8 mouse cellular contexts compared by ENCODE assay signal in genomic region chr10:63099941-63100562, GRCm38 (mm10). TPM values are rescaled to one million over a fixed set of nuclear protein-coding genes. Genes with fewer than 3 reads are reported as not detected.
DNase-seq lines count a peak whose midpoint lies in the region; ATAC-seq lines count a peak whose summit lies in the region.

No protein-coding gene starts in this region.

- peak; percentile 65 for DNase-seq in Muller cell, postnatal 12 days (ENCODE audit: inconsistent ontology term)
- peak; percentile 62 to 64 for DNase-seq in adrenal gland, postnatal 36 days
- peak; percentile 56 for DNase-seq in heart, postnatal 14 days
- peak; percentile 62 to 74 for DNase-seq in layer of hippocampus, postnatal 14 days (ENCODE audit: low spot score in 2 of 2)
- DNase-seq in lung, postnatal 4 days = peak; percentile 32 to 65
- peak; percentile 70 for DNase-seq in right cerebral cortex, postnatal 14 days
- DNase-seq in natural killer cell, adult 2 months (ENCODE audit: low spot score in 2 of 2) = no peak

- H3K4me3 ChIP-seq in embryonic facial prominence, embryonic 15.5 days (replicated peaks) = peak overlapping the region; percentile 59

- whole genome bisulfite sequencing in embryonic facial prominence, embryonic 15.5 days = under 1% methylated on average over 62 of the region's 62 CpGs

- H3K9ac ChIP-seq in embryonic facial prominence, embryonic 15.5 days = peak overlapping the region; percentile 48

- H3K4me2 ChIP-seq in embryonic facial prominence, embryonic 15.5 days (replicated peaks) = peak overlapping the region; percentile 94

- intact Hi-C loops in heart, postnatal 14 days (cut with DNase I) = no loop called here

- H3K4me1 ChIP-seq in embryonic facial prominence, embryonic 15.5 days = peaks cover 11% of the 10 kb centered on the region; the same call in 1 of the 2 replicates

- no peaks in the 10 kb centered on the region for H3K9me3 ChIP-seq in embryonic facial prominence, embryonic 15.5 days (replicated peaks)

- H3K27ac ChIP-seq in embryonic facial prominence, embryonic 15.5 days (replicated peaks) = no peak overlapping the region

- peak; percentile 76 for ATAC-seq in embryonic facial prominence, embryonic 15.5 days (ENCODE audit: insufficient number of reproducible peaks, low FRiP score, low TSS enrichment, low read depth)

- no peaks in the 10 kb centered on the region for H3K36me3 ChIP-seq in embryonic facial prominence, embryonic 15.5 days

- H3K27me3 ChIP-seq in embryonic facial prominence, embryonic 15.5 days = peaks cover 15% of the 10 kb centered on the region

RNA-seq across cellular contexts. Expression of gene Atoh7, which starts 0.6 kb away (rescaled TPM):
- not detected for total RNA-seq in adrenal gland, postnatal 36 days (2021)
- polyA plus RNA-seq in embryonic facial prominence, embryonic 15.5 days (2015; fragmentation: Nextera tagmentation; extraction: Ambion mirVana) = 0.24 and 0.32 TPM in 2 replicates
- not detected for total RNA-seq in heart, postnatal 14 days (2021)
- 1 to 10 TPM; 1.3 to 2.7 TPM for total RNA-seq in layer of hippocampus, postnatal 14 days (2021)

RNA-seq across cellular contexts. Expression of gene Pbld1, which starts 40.1 kb away (rescaled TPM):
- 1 to 10 TPM; 2.3 to 4.4 TPM for total RNA-seq in adrenal gland, postnatal 36 days (2021)
- 1.1 and 1.3 TPM in 2 replicates for polyA plus RNA-seq in embryonic facial prominence, embryonic 15.5 days (2015; fragmentation: Nextera tagmentation; extraction: Ambion mirVana)
- total RNA-seq in heart, postnatal 14 days (2021) = 1 to 10 TPM in 1 of 2 experiments, under 1 TPM in 1; 0.41 to 1.5 TPM
- under 1 TPM; 0.21 to 0.48 TPM for total RNA-seq in layer of hippocampus, postnatal 14 days (2021)

Comparison
In these comparisons a context has a peak if more than half of its experiments do, and no peak if none do; other contexts are left out.
1. DNase-seq: peak in Muller cell, postnatal 12 days (single experiment), adrenal gland, postnatal 36 days (2 of 2), heart, postnatal 14 days (2 of 2), layer of hippocampus, postnatal 14 days (2 of 2), lung, postnatal 4 days (2 of 2) and right cerebral cortex, postnatal 14 days (single experiment); none in natural killer cell, adult 2 months (0 of 2).